Mouse (Mus musculus): Measurements from ENCODE around the gene Crisp1. TPM values are rescaled to one million over a fixed set of nuclear protein-coding genes. Genes with fewer than 3 reads are reported as not detected.

The Crisp1 gene
- not detected in 2 replicates for polyA plus RNA-seq (2012)

GRCm38 (mm10) chr17:40319062-40319461, at the start of gene Crisp1:
Gene Crisp1, minus strand, starts transcription at chr17:40319207.

Other genes starting within 250 kb of the Crisp1 start
- gene AC192777.2, start 223.8 kb downstream of the Crisp1 start, polyA plus RNA-seq (2012), result not detected in 2 replicates
- not detected in 2 replicates for gene Pgk2, start 110.6 kb downstream of the Crisp1 start, polyA plus RNA-seq (2012)
- not detected in 2 replicates for gene Crisp3, start 76.9 kb downstream of the Crisp1 start, polyA plus RNA-seq (2012)
- gene Esp8, start 200.8 kb upstream of the Crisp1 start, polyA plus RNA-seq (2012), result not detected in 2 replicates
- gene Esp6, start 242.3 kb upstream of the Crisp1 start, polyA plus RNA-seq (2012), result not detected in 2 replicates